ENCODE assay signal across 26 mouse cellular contexts in the genomic region with DNA sequence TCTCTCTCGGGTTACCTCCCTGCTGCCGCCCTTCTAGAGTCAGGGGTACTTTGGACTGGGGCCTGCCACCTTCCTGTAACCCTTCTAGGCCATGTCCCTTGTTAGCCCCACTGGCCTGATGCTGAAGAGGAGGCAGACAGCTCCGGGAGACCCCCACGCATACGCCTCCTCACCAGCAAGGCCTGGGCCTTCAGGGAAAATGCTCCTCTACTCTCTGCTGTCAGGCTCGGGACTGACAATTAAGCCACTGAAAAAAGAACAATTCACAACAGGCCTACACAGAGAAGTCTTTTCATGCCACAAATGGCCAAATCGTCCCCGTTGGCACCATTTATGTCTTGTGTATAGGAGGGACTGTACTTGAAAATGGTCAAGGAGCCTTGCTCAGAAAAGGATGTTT.
DNase-seq lines count a peak whose midpoint lies in the region; ATAC-seq and TF ChIP-seq lines count a peak whose summit lies in the region.
"Had no signal": no experiment of that assay in that cellular context is flagged by ENCODE, and none has a peak within 500 bp of the region (broad histone marks: within the 10 kb centered on the region; RNA-seq: fewer than 3 reads in every experiment).

No protein-coding gene starts in this region.

- no peaks in the 10 kb centered on the region for H3K9me3 ChIP-seq in heart, embryonic 10.5 days
- no peaks in the 10 kb centered on the region for H3K9me3 ChIP-seq in neural tube, embryonic 13.5 days
- H3K9me3 ChIP-seq: forebrain, embryonic 10.5 days; forebrain, embryonic 13.5 days; heart, embryonic 12.5 days; heart, embryonic 15.5 days; hindbrain, embryonic 10.5 days; hindbrain, embryonic 15.5 days had no signal

- WGBS in heart, embryonic 10.5 days: 74% methylated on average over 8 of the region's 8 CpGs
- WGBS in neural tube, embryonic 13.5 days: 54% methylated on average over 8 of the region's 8 CpGs
- 46% methylated on average over 8 of the region's 8 CpGs for WGBS in olfactory bulb, adult 2 months

- peaks cover 9% of the 10 kb centered on the region; the same call in 1 of the 2 replicates for H3K27me3 ChIP-seq in heart, embryonic 10.5 days (ENCODE audit: insufficient read depth, poor library complexity, severe bottlenecking)
- H3K27me3 ChIP-seq in neural tube, embryonic 13.5 days: no peaks in the 10 kb centered on the region
- H3K27me3 ChIP-seq: heart, embryonic 15.5 days; hindbrain, embryonic 15.5 days had no signal

- no peak overlapping the region for H3K4me2 ChIP-seq in neural tube, embryonic 13.5 days
- H3K4me2 ChIP-seq: forebrain, embryonic 13.5 days; heart, embryonic 12.5 days; heart, embryonic 15.5 days; hindbrain, embryonic 15.5 days had no signal

- no peak overlapping the region for H3K4me3 ChIP-seq in heart, embryonic 10.5 days
- H3K4me3 ChIP-seq in layer of hippocampus, adult 2 months: no peak overlapping the region
- no peak overlapping the region for H3K4me3 ChIP-seq in neural tube, embryonic 13.5 days
- no peak overlapping the region for H3K4me3 ChIP-seq in olfactory bulb, adult 2 months (ENCODE audit: insufficient read depth, low read depth, low read length)
- H3K4me3 ChIP-seq: forebrain, embryonic 10.5 days; forebrain, embryonic 13.5 days; heart, adult 2 months; heart, embryonic 12.5 days; heart, embryonic 15.5 days; hindbrain, embryonic 10.5 days; hindbrain, embryonic 15.5 days had no signal

- peak; percentile 79 for DNase-seq in heart, adult 11 months
- no peak for DNase-seq in heart, embryonic 10.5 days (ENCODE audit: low spot score)
- DNase-seq in layer of hippocampus, adult 2 months (ENCODE audit: low spot score in 2 of 2): no peak
- DNase-seq in layer of hippocampus, adult 9-11 months: no peak
- no peak for DNase-seq in neural tube, embryonic 10.5 days (ENCODE audit: extremely low spot score, low spot score)
- DNase-seq in embryo, embryonic 11 days: no peak
- DNase-seq: adrenal gland, adult 2 months; adrenal gland, postnatal 14 days; cerebellum, adult 11-12 months; cerebellum, adult 8-10 months; cerebellum, postnatal 36 days; gastrocnemius, postnatal 25 days; heart, adult 2 months; heart, postnatal 10 days; heart, postnatal 36 days had no signal

- H3K36me3 ChIP-seq in heart, embryonic 10.5 days: no peaks in the 10 kb centered on the region
- H3K36me3 ChIP-seq in neural tube, embryonic 13.5 days: 0 out of 2 replicates have a peak, but pooled peaks cover 5% of the 10 kb centered on the region
- H3K36me3 ChIP-seq: forebrain, embryonic 10.5 days; heart, embryonic 12.5 days; heart, embryonic 15.5 days; hindbrain, embryonic 10.5 days had no signal

- H3K4me1 ChIP-seq in heart, embryonic 10.5 days: 0 out of 2 replicates have a peak, but pooled peaks cover 6% of the 10 kb centered on the region
- H3K4me1 ChIP-seq in neural tube, embryonic 13.5 days (replicated peaks): peaks cover 11% of the 10 kb centered on the region; the same call in 1 of the 2 replicates
- H3K4me1 ChIP-seq in olfactory bulb, adult 2 months (ENCODE audit: control insufficient read depth, insufficient read depth, low read length): peaks cover 54% of the 10 kb centered on the region
- H3K4me1 ChIP-seq: heart, embryonic 12.5 days; heart, embryonic 15.5 days; hindbrain, embryonic 15.5 days had no signal

- H3K27ac ChIP-seq in heart, embryonic 10.5 days: no peak overlapping the region
- peak overlapping the region; percentile 89 for H3K27ac ChIP-seq in layer of hippocampus, adult 2 months
- peak overlapping the region; percentile 33 for H3K27ac ChIP-seq in neural tube, embryonic 13.5 days (replicated peaks)
- H3K27ac ChIP-seq in olfactory bulb, adult 2 months (ENCODE audit: insufficient read depth, low read depth, low read length): peak overlapping the region; percentile 32
- H3K27ac ChIP-seq: forebrain, embryonic 13.5 days; heart, adult 2 months; heart, embryonic 15.5 days; hindbrain, embryonic 15.5 days had no signal

- TF ChIP-seq POLR2A in olfactory bulb, adult 2 months (IDR thresholded peaks at IDR 0.05; ENCODE audit: insufficient read depth, low read depth, low read length): no peak

- 0 out of 2 replicates have a peak overlapping the region, but pooled peaks have one; percentile 31 for H3K9ac ChIP-seq in neural tube, embryonic 13.5 days
- H3K9ac ChIP-seq: forebrain, embryonic 13.5 days; heart, embryonic 12.5 days; heart, embryonic 15.5 days; hindbrain, embryonic 15.5 days had no signal

- no peak for ATAC-seq in neural tube, embryonic 13.5 days (ENCODE audit: low read depth)
- ATAC-seq: CD4-positive, CD25-positive, alpha-beta regulatory T cell, adult 4 months; forebrain, embryonic 13.5 days; forebrain, embryonic 16.5 days; intestine, postnatal 0 days had no signal

- no peak for TF ChIP-seq CTCF in layer of hippocampus, adult 2 months (conservative IDR thresholded peaks at IDR 0.05)
- no peak for TF ChIP-seq CTCF in olfactory bulb, adult 2 months (IDR thresholded peaks at IDR 0.05; ENCODE audit: insufficient read depth, low read depth, low read length)
